Mouse (Mus musculus) kidney, embryonic 14.5 days (tissue): ENCODE measurements around the gene Txlna. TPM values are rescaled to one million over a fixed set of nuclear protein-coding genes. Genes with fewer than 3 reads are reported as not detected.
A peak's percentile ranks its signal among the peaks of the same experiment; 100 is the strongest.

Source experiments
- ATAC-seq: fragments of 200-750 bp; cut with Nextera tagmentation; 2 replicates; pipeline ENCODE4 v1.8.0; 2017; ENCODE audit warnings: moderate number of reproducible peaks, mild to moderate bottlenecking, moderate TSS enrichment, moderate library complexity; ENCODE audit not compliant: low FRiP score, low TSS enrichment
- H3K27ac ChIP-seq: fragments of 300-500 bp; sonication (generic); 2 replicates; pipeline ENCODE4 v1.5.1; 2014; ENCODE audit warnings: low read depth, mild to moderate bottlenecking, low read length, moderate library complexity, mixed read lengths
- H3K27me3 ChIP-seq: fragments of 300-500 bp; sonication (generic); 2 replicates; pipeline ENCODE4 v1.6.1; 2014; ENCODE audit warnings: mild to moderate bottlenecking, low read length; ENCODE audit not compliant: control insufficient read depth, insufficient read depth
- H3K36me3 ChIP-seq: fragments of 300-500 bp; sonication (generic); 2 replicates; pipeline ENCODE4 v1.6.1; 2014; ENCODE audit warnings: low read length, mixed read lengths; ENCODE audit not compliant: control insufficient read depth, insufficient read depth
- H3K4me1 ChIP-seq: fragments of 300-500 bp; sonication (generic); 2 replicates; pipeline ENCODE4 v1.6.1; 2014; ENCODE audit warnings: low read length, mixed read lengths; ENCODE audit not compliant: control insufficient read depth, insufficient read depth
- H3K4me2 ChIP-seq: fragments of 300-500 bp; sonication (generic); replicated peaks from 2 replicates; pipeline ENCODE4 v1.6.1; 2014; ENCODE audit warnings: low read depth, mild to moderate bottlenecking, low read length
- H3K4me3 ChIP-seq: fragments of 300-500 bp; sonication (generic); 2 replicates; pipeline ENCODE4 v1.5.1; 2014; ENCODE audit warnings: mild to moderate bottlenecking, low read length
- H3K9ac ChIP-seq: fragments of 300-500 bp; sonication (generic); 2 replicates; pipeline ENCODE4 v1.6.1; 2014; ENCODE audit warnings: low read depth, mild to moderate bottlenecking, low read length, moderate library complexity
- H3K9me3 ChIP-seq: fragments of 300-500 bp; sonication (generic); 2 replicates; pipeline ENCODE4 v1.6.1; 2016; ENCODE audit warnings: low read length; ENCODE audit not compliant: control insufficient read depth
- WGBS: fragments of 180-500 bp; shearing (Covaris S2); extraction: QIAGEN DNeasy Blood & Tissue Kit; methylation state at CpG from one replicate; pipeline ENCODE4 v1.1.7; 2014; 5-methylcytosine and 5-hydroxymethylcytosine counted together
- polyA plus RNA-seq: library from polyadenylated mRNA; unstranded; fragments of >200 nt; fragmentation: Nextera tagmentation; extraction: Ambion mirVana; gene quantifications from 2 replicates; pipeline ENCODE4 v1.2.1, GENCODE M21; 2014

The Txlna gene
- polyA plus RNA-seq, 1 experiment from 2014 or later, result 103 TPM

- H3K9ac ChIP-seq, result no peak overlapping the region
- H3K9me3 ChIP-seq, result no peaks in the 10 kb centered on the region
- H3K4me1 ChIP-seq, result no peaks in the 10 kb centered on the region
- WGBS, result 90% methylated on average over 3 of the region's 3 CpGs
- H3K27me3 ChIP-seq, result no peaks in the 10 kb centered on the region
- no peak for ATAC-seq
- no peak overlapping the region for H3K4me2 ChIP-seq
- peaks cover 51% of the 10 kb centered on the region for H3K36me3 ChIP-seq
- no peak overlapping the region for H3K4me3 ChIP-seq
- no peak overlapping the region for H3K27ac ChIP-seq
These were observed 20.7 kb upstream of the Txlna start for GRCm38 (mm10) chr4:129661584-129661983.

- Histone ChIP-seq H3K4me2 (no peak overlapping the region), H3K9ac (no peak overlapping the region), H3K4me1 (no peaks in the 10 kb centered on the region), H3K27me3 (no peaks in the 10 kb centered on the region), H3K4me3 (no peak overlapping the region), H3K9me3 (no peaks in the 10 kb centered on the region), H3K27ac (no peak overlapping the region), H3K36me3 (peaks cover 91% of the 10 kb centered on the region)
- 94% methylated on average over 14 of the region's 14 CpGs for WGBS
- no peak for ATAC-seq
These were observed 13.9 kb upstream of the Txlna start for GRCm38 (mm10) chr4:129654770-129655169.

GRCm38 (mm10) chr4:129650359-129650758, 9.5 kb upstream of the Txlna start:
- no peak for ATAC-seq
- 94% methylated on average over 8 of the region's 8 CpGs for WGBS

GRCm38 (mm10) chr4:129648656-129649055, 7.8 kb upstream of the Txlna start:
- Histone ChIP-seq H3K27ac (no peak overlapping the region), H3K27me3 (no peaks in the 10 kb centered on the region), H3K4me2 (no peak overlapping the region), H3K36me3 (peaks cover 82% of the 10 kb centered on the region), H3K4me3 (no peak overlapping the region), H3K9me3 (no peaks in the 10 kb centered on the region), H3K4me1 (no peaks in the 10 kb centered on the region), H3K9ac (no peak overlapping the region)
- no peak for ATAC-seq
- 81% methylated on average over 1 of the region's 1 CpGs for WGBS

More at GRCm38 (mm10) chr4:129650359-129650758, 9.5 kb upstream of the Txlna start:
- Histone ChIP-seq H3K9ac (no peak overlapping the region), H3K9me3 (no peaks in the 10 kb centered on the region), H3K4me3 (no peak overlapping the region), H3K27me3 (no peaks in the 10 kb centered on the region), H3K36me3 (peaks cover 95% of the 10 kb centered on the region), H3K27ac (no peak overlapping the region), H3K4me2 (no peak overlapping the region), H3K4me1 (no peaks in the 10 kb centered on the region)

- peaks cover 52% of the 10 kb centered on the region for H3K36me3 ChIP-seq
- no peak for ATAC-seq
These were observed 4.3 kb upstream of the Txlna start for GRCm38 (mm10) chr4:129645204-129645603.

GRCm38 (mm10) chr4:129641756-129642155, 891 bp upstream of the Txlna start:
- no peaks in the 10 kb centered on the region for H3K9me3 ChIP-seq
- H3K9ac ChIP-seq, result peak overlapping the region; percentile 13; the same call in 1 of the 2 replicates
- no peak for ATAC-seq
- H3K4me1 ChIP-seq, result peaks cover 17% of the 10 kb centered on the region; the same call in 1 of the 2 replicates
- H3K27ac ChIP-seq, result 0 out of 2 replicates have a peak overlapping the region, but pooled peaks have one; percentile 14
- H3K36me3 ChIP-seq, result peaks cover 42% of the 10 kb centered on the region
- 34% methylated on average over 5 of the region's 5 CpGs for WGBS
- H3K4me2 ChIP-seq, result peak overlapping the region; percentile 90
- H3K27me3 ChIP-seq, result no peaks in the 10 kb centered on the region
- peak overlapping the region; percentile 71; the same call in 1 of the 2 replicates for H3K4me3 ChIP-seq

More at GRCm38 (mm10) chr4:129645204-129645603, 4.3 kb upstream of the Txlna start:
- 0 out of 2 replicates have a peak, but pooled peaks cover 4% of the 10 kb centered on the region for H3K4me1 ChIP-seq
- 88% methylated on average over 6 of the region's 6 CpGs for WGBS
- no peaks in the 10 kb centered on the region for H3K27me3 ChIP-seq
- no peak overlapping the region for H3K4me2 ChIP-seq
- H3K27ac ChIP-seq, result no peak overlapping the region
- H3K9ac ChIP-seq, result no peak overlapping the region
- no peak overlapping the region for H3K4me3 ChIP-seq
- no peaks in the 10 kb centered on the region for H3K9me3 ChIP-seq

GRCm38 (mm10) chr4:129640101-129640637, 696 bp downstream of the Txlna start:
- peak overlapping the region; percentile 87 for H3K9ac ChIP-seq
- H3K27me3 ChIP-seq, result no peaks in the 10 kb centered on the region
- H3K9me3 ChIP-seq, result no peaks in the 10 kb centered on the region
- peaks cover 42% of the 10 kb centered on the region for H3K36me3 ChIP-seq
- peak overlapping the region; percentile 71 for H3K4me3 ChIP-seq
- no peak for ATAC-seq
- 5% methylated on average over 17 of the region's 17 CpGs for WGBS
- peaks cover 17% of the 10 kb centered on the region; the same call in 1 of the 2 replicates for H3K4me1 ChIP-seq
- H3K27ac ChIP-seq, result peak overlapping the region; percentile 86
- peak overlapping the region; percentile 90 for H3K4me2 ChIP-seq

- WGBS, result 89% methylated on average over 15 of the region's 15 CpGs
- Histone ChIP-seq H3K4me1 (peaks cover 17% of the 10 kb centered on the region; the same call in 1 of the 2 replicates), H3K36me3 (peaks cover 48% of the 10 kb centered on the region), H3K9me3 (no peaks in the 10 kb centered on the region), H3K4me3 (peak overlapping the region; percentile 71; the same call in 1 of the 2 replicates), H3K4me2 (peak overlapping the region; percentile 90), H3K9ac (peak overlapping the region; percentile 87; the same call in 1 of the 2 replicates), H3K27ac (no peak overlapping the region), H3K27me3 (no peaks in the 10 kb centered on the region)
- no peak for ATAC-seq
These were observed 1.6 kb downstream of the Txlna start for GRCm38 (mm10) chr4:129639221-129639620.

GRCm38 (mm10) chr4:129633852-129634251, 7.0 kb downstream of the Txlna start:
- H3K27ac ChIP-seq, result no peak overlapping the region
- peaks cover 95% of the 10 kb centered on the region for H3K36me3 ChIP-seq
- H3K4me3 ChIP-seq, result no peak overlapping the region
- peaks cover 2% of the 10 kb centered on the region; the same call in 1 of the 2 replicates for H3K4me1 ChIP-seq
- no peak overlapping the region for H3K4me2 ChIP-seq
- H3K9me3 ChIP-seq, result no peaks in the 10 kb centered on the region
- 98% methylated on average over 6 of the region's 6 CpGs for WGBS
- no peak for ATAC-seq
- no peaks in the 10 kb centered on the region for H3K27me3 ChIP-seq
- no peak overlapping the region for H3K9ac ChIP-seq
